In genomic region chr8:70302358-70302890, GRCm38 (mm10) we compare ENCODE assay signal across 1 mouse cellular context.
TF ChIP-seq lines count a peak whose summit lies in the region.

Gene Ddx49, minus strand, starts transcription at chr8:70302489.
Gene Cope, plus strand, starts transcription at chr8:70302518.

TF ChIP-seq in myocyte, 11 proteins besides CTCF, POLR2A, EP300 and RAD21 (continued from another document):
- TF ChIP-seq TCF3 (IDR thresholded peaks at IDR 0.05; ENCODE audit: insufficient read length, low read depth) (no peak), POLR2AphosphoS2 (IDR thresholded peaks at IDR 0.05; ENCODE audit: insufficient read length, low read depth) (peak; percentile 81)
